Mouse (Mus musculus) midbrain, embryonic 10.5 days (tissue): Measurements from ENCODE around the gene Cblc. TPM values are rescaled to one million over a fixed set of nuclear protein-coding genes. Genes with fewer than 3 reads are reported as not detected.

Experiments used
- DNase-seq: peaks from one replicate; pipeline ENCODE4 v3.0.0-alpha.2; 2017; ENCODE audit warnings: low spot score
- H3K27ac ChIP-seq: fragments of 300-500 bp; sonication (generic); replicated peaks from 2 replicates; pipeline ENCODE4 v1.5.1; 2016; ENCODE audit warnings: mild to moderate bottlenecking
- H3K27me3 ChIP-seq: fragments of 300-500 bp; sonication (generic); 2 replicates; pipeline ENCODE4 v1.6.1; 2016; ENCODE audit warnings: low read depth, mild to moderate bottlenecking; ENCODE audit not compliant: poor library complexity, severe bottlenecking
- H3K36me3 ChIP-seq: fragments of 300-500 bp; sonication (generic); 2 replicates; pipeline ENCODE4 v1.6.1; 2016; ENCODE audit warnings: mild to moderate bottlenecking, moderate library complexity
- H3K4me1 ChIP-seq: fragments of 300-500 bp; sonication (generic); 2 replicates; pipeline ENCODE4 v1.6.1; 2016
- H3K4me3 ChIP-seq: fragments of 300-500 bp; sonication (generic); 2 replicates; pipeline ENCODE4 v1.5.1; 2016; ENCODE audit warnings: mild to moderate bottlenecking, moderate library complexity
- H3K9me3 ChIP-seq: fragments of 300-500 bp; sonication (generic); replicated peaks from 2 replicates; pipeline ENCODE4 v1.6.1; 2016; ENCODE audit warnings: mild to moderate bottlenecking
- WGBS: fragments of 180-500 bp; shearing (Covaris S2); methylation state at CpG from one replicate; pipeline ENCODE4 v1.1.7; 2016; 5-methylcytosine and 5-hydroxymethylcytosine counted together
- polyA plus RNA-seq: library from polyadenylated mRNA; unstranded; fragments of >200 nt; fragmentation: Nextera tagmentation; extraction: Ambion mirVana; gene quantifications from 2 replicates; pipeline ENCODE4 v1.2.1, GENCODE M21; 2016

Cblc gene
- polyA plus RNA-seq, 1 experiment from 2014 or later, result 0.62 TPM

DNA sequence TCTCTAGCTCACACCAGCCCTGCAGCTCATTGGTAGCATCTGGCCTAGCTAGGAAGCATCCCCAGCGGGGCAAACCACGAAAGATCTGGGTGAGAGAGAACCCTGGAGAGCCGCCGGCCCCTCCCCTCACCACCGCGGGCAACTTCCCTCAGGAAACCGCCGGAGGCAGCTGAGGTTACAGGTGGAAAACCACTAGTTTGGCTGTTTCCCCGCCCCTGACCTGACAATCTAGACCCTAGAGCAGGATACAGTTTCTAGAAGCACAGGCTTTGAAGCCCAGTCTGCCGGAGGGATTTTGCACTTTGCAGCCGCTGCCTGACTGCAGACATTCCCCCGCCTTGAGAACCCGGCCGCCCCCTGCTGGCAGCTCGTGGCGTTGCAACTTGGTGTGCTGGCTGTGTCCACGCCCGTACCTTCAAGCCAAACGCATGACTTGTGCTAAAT is 6.7 kb downstream of the Cblc start:
- Histone ChIP-seq H3K36me3 (no peaks in the 10 kb centered on the region), H3K9me3 (no peaks in the 10 kb centered on the region), H3K4me1 (peaks cover 12% of the 10 kb centered on the region), H3K27me3 (peaks cover 16% of the 10 kb centered on the region), H3K27ac (peak overlapping the region; percentile 59; the same call in 1 of the 2 replicates), H3K4me3 (peak overlapping the region; percentile 58)
- peak; percentile 90 for DNase-seq
- WGBS, result under 1% methylated on average over 19 of the region's 19 CpGs

DNA sequence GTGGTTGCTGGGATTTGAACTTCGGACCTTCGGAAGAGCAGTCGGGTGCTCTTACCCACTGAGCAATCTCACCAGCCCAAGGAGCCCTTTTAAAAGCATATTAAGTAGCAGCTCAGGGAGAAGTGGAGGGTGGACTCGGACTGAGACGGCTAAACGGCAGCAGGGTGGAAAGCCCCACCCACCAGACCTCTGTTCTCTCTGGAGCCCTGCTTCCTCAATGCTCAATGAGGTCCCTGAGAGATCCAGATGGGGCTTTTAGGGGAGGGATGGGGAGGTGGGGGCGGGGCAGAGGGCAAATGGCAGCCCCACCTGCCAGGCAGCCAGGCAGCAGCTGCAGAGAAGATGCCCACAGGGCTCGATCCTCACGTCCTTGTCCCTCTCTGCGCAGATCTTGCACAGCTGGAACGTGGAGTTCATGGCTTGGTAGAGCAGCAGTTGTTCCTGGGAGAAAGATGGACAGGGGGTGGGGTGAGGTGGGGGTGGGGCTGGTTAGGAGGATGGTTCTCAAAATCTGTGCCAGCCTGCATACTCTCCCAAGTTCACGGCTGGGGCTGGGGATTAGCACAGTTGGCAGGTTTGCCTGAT is 10.6 kb downstream of the Cblc start:
- WGBS, result 48% methylated on average over 12 of the region's 12 CpGs
- Histone ChIP-seq H3K27ac (no peak overlapping the region), H3K36me3 (no peaks in the 10 kb centered on the region), H3K4me3 (no peak overlapping the region), H3K4me1 (peaks cover 12% of the 10 kb centered on the region), H3K27me3 (peaks cover 9% of the 10 kb centered on the region), H3K9me3 (no peaks in the 10 kb centered on the region)
- no peak for DNase-seq

DNA sequence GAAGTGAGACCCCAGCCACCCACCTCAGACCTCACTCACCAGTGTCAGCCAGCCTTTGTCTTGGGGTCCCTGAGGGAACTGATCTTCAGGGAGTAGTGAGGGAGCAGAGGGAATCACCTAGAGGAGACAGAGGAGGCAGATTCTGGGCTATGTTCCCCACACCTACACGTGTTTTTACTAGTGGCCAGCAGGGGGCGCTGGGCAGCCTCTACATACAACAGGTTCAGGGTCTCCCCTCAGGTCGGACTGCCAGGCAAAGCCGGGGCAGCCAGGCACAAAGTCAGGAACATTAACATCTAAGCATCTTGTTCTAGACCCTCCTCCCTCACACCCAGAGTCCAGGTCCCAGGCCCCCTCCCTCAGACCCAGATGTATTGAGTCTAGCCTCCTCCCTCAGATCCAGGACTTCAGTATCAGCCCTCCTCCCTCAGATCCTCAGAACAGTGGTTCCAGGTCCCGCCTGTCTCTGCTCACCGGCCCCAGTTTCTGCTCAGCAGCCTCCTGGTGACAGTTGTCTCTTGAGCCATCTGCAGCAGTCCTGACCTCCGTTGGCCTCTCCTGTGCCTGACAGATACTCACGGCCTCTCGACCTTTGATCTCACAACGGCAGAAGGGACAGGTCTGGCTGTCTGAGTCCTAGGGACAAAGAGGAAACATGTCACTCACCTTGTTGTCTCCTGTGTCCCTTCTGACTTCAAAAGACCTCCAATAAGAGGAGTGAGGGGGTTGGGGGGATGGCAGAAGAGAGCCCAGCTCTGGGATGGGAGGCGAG is 11.7 kb downstream of the Cblc start:
- Histone ChIP-seq H3K9me3 (no peaks in the 10 kb centered on the region), H3K27ac (no peak overlapping the region), H3K4me3 (no peak overlapping the region), H3K27me3 (no peaks in the 10 kb centered on the region), H3K36me3 (no peaks in the 10 kb centered on the region), H3K4me1 (peaks cover 12% of the 10 kb centered on the region)
- WGBS, result 48% methylated on average over 11 of the region's 11 CpGs
- no peak for DNase-seq

GRCm38 (mm10) chr7:19783630-19784029 is 13.0 kb downstream of the Cblc start:
- Histone ChIP-seq H3K36me3 (no peaks in the 10 kb centered on the region), H3K9me3 (no peaks in the 10 kb centered on the region; the same call in 1 of the 2 replicates), H3K27ac (no peak overlapping the region), H3K27me3 (no peaks in the 10 kb centered on the region), H3K4me3 (no peak overlapping the region), H3K4me1 (peaks cover 8% of the 10 kb centered on the region; the same call in 1 of the 2 replicates)
- no peak for DNase-seq
- 71% methylated on average over 8 of the region's 8 CpGs for WGBS

- DNase-seq, result no peak
- H3K4me1 ChIP-seq, result peaks cover 8% of the 10 kb centered on the region; the same call in 1 of the 2 replicates
- WGBS, result 91% methylated on average over 4 of the region's 4 CpGs
- H3K36me3 ChIP-seq, result no peaks in the 10 kb centered on the region
- H3K27me3 ChIP-seq, result no peaks in the 10 kb centered on the region
- H3K27ac ChIP-seq, result no peak overlapping the region
- no peak overlapping the region for H3K4me3 ChIP-seq
- peaks cover 4% of the 10 kb centered on the region; the same call in 1 of the 2 replicates for H3K9me3 ChIP-seq
Measured at GRCm38 (mm10) chr7:19782645-19783044, 14.0 kb downstream of the Cblc start.

GRCm38 (mm10) chr7:19781741-19782140 is 14.9 kb downstream of the Cblc start:
- Histone ChIP-seq H3K4me1 (peaks cover 8% of the 10 kb centered on the region; the same call in 1 of the 2 replicates), H3K4me3 (no peak overlapping the region), H3K9me3 (peaks cover 4% of the 10 kb centered on the region; the same call in 1 of the 2 replicates), H3K27me3 (no peaks in the 10 kb centered on the region), H3K36me3 (no peaks in the 10 kb centered on the region), H3K27ac (no peak overlapping the region)
- 94% methylated on average over 7 of the region's 7 CpGs for WGBS
- no peak for DNase-seq

DNA sequence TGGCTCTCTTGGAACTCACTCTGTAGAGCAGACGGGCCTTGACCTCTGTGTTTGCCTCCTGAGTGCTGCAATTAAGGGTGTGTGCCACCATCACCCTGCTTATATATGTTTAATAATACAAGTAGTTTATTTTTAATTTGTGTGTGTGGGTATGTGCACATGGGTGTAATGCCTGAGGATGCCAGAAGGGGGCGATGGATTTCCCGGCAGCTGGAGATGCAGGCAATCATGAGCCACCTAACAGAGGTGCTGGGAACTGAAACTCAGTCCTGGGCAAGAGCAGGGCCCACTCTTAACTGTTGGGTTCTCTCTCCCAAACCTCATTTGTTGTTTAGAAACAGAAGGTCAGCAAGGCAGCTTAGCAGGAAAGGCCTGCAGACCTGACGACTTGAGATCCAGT is 16.7 kb downstream of the Cblc start:
- no peak overlapping the region for H3K4me3 ChIP-seq
- no peak for DNase-seq
- H3K36me3 ChIP-seq, result no peaks in the 10 kb centered on the region
- H3K27ac ChIP-seq, result no peak overlapping the region
- WGBS, result 81% methylated on average over 4 of the region's 4 CpGs
- peaks cover under 1% of the 10 kb centered on the region; the same call in 1 of the 2 replicates for H3K4me1 ChIP-seq
- no peaks in the 10 kb centered on the region for H3K27me3 ChIP-seq
- peaks cover 4% of the 10 kb centered on the region; the same call in 1 of the 2 replicates for H3K9me3 ChIP-seq

DNA sequence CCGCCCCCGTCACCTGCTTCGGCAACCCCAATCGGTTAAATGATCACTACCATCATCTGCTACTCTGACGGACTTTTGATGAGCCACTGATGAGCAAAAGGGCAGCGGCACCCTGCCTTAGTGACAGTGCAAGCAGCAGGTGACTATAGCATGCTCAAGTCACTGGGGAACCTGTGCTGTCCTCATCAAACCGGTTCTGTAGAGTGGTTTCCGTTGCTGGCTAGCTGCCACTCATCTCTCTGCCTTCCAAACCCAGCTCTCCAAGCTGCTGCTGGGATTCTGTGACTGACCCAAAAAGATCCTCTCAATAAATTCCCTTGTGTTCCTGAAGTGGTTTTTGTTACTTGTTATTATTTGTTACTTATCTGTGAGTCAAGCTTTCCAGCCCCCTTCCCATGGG is 18.0 kb downstream of the Cblc start:
- Histone ChIP-seq H3K9me3 (peaks cover 4% of the 10 kb centered on the region; the same call in 1 of the 2 replicates), H3K4me3 (no peak overlapping the region), H3K4me1 (no peaks in the 10 kb centered on the region), H3K27me3 (no peaks in the 10 kb centered on the region), H3K27ac (no peak overlapping the region), H3K36me3 (no peaks in the 10 kb centered on the region)
- 88% methylated on average over 8 of the region's 8 CpGs for WGBS
- no peak for DNase-seq

- 91% methylated on average over 11 of the region's 11 CpGs for WGBS
Measured at GRCm38 (mm10) chr7:19777049-19777723, 19.4 kb downstream of the Cblc start.

GRCm38 (mm10) chr7:19771682-19772081 is 24.9 kb downstream of the Cblc start:
- 64% methylated on average over 4 of the region's 4 CpGs for WGBS
- no peak overlapping the region for H3K27ac ChIP-seq
- DNase-seq, result no peak

More at GRCm38 (mm10) chr7:19777049-19777723, 19.4 kb downstream of the Cblc start:
- Histone ChIP-seq H3K4me3 (no peak overlapping the region), H3K4me1 (no peaks in the 10 kb centered on the region), H3K9me3 (peaks cover 4% of the 10 kb centered on the region; the same call in 1 of the 2 replicates), H3K27ac (no peak overlapping the region), H3K27me3 (0 out of 2 replicates have a peak, but pooled peaks cover 2% of the 10 kb centered on the region), H3K36me3 (no peaks in the 10 kb centered on the region)
- no peak for DNase-seq

DNA sequence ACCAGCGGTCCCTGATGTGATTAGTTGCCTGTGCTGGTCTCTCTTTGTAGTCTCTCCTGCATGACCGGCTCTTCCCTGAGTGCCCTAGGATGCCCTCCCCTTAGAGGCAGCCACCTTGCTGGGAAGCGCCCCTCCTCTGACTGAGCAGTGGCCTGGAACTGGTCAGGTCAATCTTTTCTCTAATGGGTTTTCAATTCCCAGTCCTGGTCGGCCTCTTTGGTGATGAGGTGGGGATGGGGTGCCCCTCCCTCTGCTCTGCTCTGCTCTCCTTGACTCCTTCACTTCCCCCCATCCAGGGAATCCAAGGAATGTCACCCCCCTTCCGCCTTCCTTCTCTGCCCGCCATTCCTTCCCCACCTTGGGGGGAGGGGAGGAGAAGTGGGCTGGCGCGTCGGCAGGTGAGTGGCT is 25.6 kb downstream of the Cblc start, which contains the start of gene Bcam:
Gene Bcam, minus strand, starts transcription at position 33 of the 408 bp plus-strand sequence.
- Histone ChIP-seq H3K4me1 (peaks cover 30% of the 10 kb centered on the region), H3K9me3 (no peaks in the 10 kb centered on the region), H3K27me3 (peaks cover 43% of the 10 kb centered on the region), H3K4me3 (peak within 1 kb of the TSS; percentile 62), H3K27ac (peak within 1 kb of the TSS; percentile 78), H3K36me3 (no peaks in the 10 kb centered on the region)
- peak; percentile 26 for DNase-seq
- WGBS, result under 1% methylated on average over 9 of the region's 9 CpGs

More at GRCm38 (mm10) chr7:19771682-19772081, 24.9 kb downstream of the Cblc start:
- Histone ChIP-seq H3K4me3 (no peak overlapping the region), H3K4me1 (peaks cover 30% of the 10 kb centered on the region), H3K36me3 (no peaks in the 10 kb centered on the region), H3K9me3 (no peaks in the 10 kb centered on the region), H3K27me3 (peaks cover 43% of the 10 kb centered on the region)

DNA sequence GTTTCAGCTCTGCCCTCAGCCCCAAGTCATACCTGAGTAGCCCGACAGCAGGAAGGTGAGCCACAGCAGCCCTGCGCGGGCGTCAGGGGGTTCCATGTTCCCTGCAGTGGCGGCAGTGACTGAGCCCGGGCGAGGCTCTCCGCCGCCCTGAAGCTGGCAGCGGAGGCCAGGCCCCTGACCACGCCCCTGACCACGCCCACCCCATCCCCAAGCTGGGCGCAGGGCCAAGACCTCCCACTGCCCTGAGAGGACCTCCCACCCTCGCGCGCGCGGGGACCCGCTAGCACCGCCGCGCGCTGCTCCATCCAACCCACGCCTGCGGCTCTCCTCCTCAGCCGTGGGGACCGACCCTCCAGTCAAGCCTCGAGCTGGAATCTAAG is 26.2 kb downstream of the Cblc start:
- under 1% methylated on average over 28 of the region's 28 CpGs for WGBS
- Histone ChIP-seq H3K4me1 (peaks cover 30% of the 10 kb centered on the region), H3K9me3 (no peaks in the 10 kb centered on the region), H3K27me3 (peaks cover 43% of the 10 kb centered on the region), H3K36me3 (no peaks in the 10 kb centered on the region), H3K4me3 (peak overlapping the region; percentile 62), H3K27ac (peak overlapping the region; percentile 78)
- peak; percentile 85 for DNase-seq
